Mouse (Mus musculus): ENCODE data around the gene Cacng2. TPM values are rescaled to one million over a fixed set of nuclear protein-coding genes. Genes with fewer than 3 reads are reported as not detected.

The Cacng2 gene
- total RNA-seq, 2 experiments from 2014 or later: 54.3 to 63.2 TPM

DNA sequence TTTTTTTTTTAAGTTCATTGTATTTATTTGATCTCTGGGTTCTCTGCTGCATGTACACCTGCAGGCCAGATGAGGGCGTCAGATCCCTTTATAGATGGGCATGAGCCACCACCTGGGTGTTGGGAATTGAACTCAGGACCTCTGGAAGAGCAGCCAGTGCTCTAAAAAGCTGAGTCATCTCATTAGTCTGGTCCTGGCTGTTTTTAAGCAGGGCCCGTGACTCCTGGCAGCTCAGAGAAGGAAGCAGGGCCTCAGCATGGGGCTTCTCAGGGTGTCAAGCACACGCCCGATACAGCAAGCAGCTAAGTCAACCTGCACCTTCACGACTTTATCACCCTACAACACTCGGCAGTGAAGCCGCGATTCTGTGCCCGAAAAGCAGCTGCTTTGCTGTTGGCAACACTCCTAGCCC lies 154.7 kb downstream of the Cacng2 start:
- intact Hi-C loops (cut with DNase I): no loop called here
- DNase-seq (ENCODE audit: low spot score in 2 of 2): no peak

GRCm38 (mm10) chr15:77962447-77962846 lies 157.4 kb downstream of the Cacng2 start:
- no peak for DNase-seq (ENCODE audit: low spot score in 2 of 2)
- intact Hi-C loops (cut with DNase I): no loop called here

DNA sequence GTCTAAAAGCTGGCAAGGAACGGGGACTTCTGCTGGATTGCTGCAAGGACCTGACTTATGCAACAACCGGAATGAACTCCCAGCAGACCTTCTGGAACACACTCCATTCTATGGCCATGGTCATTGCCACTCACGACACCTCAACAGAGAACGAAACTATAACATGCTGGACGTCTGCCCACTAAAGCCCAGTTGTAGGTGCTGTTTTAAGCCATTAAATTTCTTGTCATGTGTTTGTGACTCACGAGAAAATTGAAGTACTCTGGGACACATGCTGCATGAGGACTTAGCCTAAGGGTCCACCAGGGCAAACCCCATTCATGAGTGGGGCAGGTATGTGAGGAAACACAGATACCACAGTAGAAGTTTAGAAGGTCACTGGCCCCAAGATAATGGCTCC lies 159.1 kb downstream of the Cacng2 start:
- intact Hi-C loops (cut with DNase I): no loop called here
- DNase-seq (ENCODE audit: low spot score in 2 of 2): no peak

DNA sequence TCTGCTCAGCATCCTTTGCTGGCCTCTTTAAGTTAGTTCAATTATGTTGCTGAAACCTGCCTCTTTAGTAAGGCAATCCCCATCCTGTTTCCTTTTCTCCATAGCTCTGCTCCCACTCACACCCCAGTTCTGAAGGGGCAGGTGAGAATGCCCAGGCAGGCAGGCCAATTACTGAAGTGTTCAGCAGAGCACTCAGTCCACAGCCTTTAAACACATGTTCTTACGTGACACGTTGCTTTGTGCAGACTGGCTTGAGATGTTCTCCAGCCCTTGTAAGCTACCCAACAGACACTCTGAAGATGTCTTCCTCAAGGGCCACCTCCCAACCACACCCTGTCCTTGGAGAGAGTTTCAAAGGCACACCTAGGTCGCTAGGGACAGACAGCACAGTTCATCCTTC lies 161.8 kb downstream of the Cacng2 start:
- intact Hi-C loops (cut with DNase I): no loop called here
- DNase-seq (ENCODE audit: low spot score in 2 of 2): no peak

DNA sequence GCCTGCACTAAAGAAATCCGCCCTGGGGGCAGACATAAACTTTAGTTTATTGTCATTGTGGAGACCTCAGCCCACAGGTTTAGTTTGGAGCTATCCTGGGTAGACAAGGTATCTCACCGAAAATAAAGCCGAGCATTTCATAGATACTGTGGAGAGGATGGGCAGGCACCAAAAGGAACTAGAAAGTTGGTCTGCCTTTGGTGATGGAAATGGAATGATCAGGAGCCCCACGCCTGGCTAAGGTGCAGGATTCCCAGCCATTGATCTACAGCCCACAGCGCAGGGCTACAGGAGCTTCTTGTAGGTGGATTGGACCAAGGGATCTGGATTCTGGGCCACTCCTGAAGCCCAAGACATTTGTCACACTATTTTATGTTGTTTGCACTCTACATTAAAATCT lies 162.2 kb downstream of the Cacng2 start:
- DNase-seq (ENCODE audit: low spot score in 2 of 2): no peak
- intact Hi-C loops (cut with DNase I): loop anchor here (2.0 kb wide), 1 partner anchor 23 kb away; no protein-coding TSS in a partner anchor

DNA sequence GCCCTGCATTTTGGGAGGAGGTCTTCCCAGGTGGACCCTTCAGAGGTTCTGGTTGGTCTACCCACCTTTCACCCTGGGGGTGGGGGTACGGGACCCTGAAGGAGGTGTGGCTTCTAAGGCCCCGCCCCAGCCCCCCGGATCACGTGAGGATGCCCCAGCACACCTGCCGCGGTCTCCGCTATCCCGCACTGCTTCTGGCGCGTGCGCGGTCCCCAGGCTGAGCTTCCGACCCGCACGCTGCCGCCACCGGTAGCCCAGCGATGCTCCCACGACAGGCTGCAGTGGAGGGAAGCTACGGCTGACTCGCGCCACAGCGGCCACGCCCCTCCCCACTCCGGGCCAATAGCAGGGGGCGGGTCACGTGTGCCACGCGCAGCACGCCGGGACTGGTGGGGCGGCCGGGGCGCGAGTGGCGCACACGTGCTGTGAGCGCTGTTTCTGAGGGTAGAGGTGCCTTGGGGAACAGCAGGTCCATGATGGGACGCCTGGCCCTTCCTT lies 163.4 kb downstream of the Cacng2 start, which contains the start of gene Foxred2:
Gene Foxred2, minus strand, starts transcription at position 319 of the 498 bp plus-strand sequence.
- peak; percentile 85 to 89 for DNase-seq (ENCODE audit: low spot score in 2 of 2)
- intact Hi-C loops (cut with DNase I): loop anchor here (2.0 kb wide), 1 partner anchor 22 kb away; no protein-coding TSS in a partner anchor

DNA sequence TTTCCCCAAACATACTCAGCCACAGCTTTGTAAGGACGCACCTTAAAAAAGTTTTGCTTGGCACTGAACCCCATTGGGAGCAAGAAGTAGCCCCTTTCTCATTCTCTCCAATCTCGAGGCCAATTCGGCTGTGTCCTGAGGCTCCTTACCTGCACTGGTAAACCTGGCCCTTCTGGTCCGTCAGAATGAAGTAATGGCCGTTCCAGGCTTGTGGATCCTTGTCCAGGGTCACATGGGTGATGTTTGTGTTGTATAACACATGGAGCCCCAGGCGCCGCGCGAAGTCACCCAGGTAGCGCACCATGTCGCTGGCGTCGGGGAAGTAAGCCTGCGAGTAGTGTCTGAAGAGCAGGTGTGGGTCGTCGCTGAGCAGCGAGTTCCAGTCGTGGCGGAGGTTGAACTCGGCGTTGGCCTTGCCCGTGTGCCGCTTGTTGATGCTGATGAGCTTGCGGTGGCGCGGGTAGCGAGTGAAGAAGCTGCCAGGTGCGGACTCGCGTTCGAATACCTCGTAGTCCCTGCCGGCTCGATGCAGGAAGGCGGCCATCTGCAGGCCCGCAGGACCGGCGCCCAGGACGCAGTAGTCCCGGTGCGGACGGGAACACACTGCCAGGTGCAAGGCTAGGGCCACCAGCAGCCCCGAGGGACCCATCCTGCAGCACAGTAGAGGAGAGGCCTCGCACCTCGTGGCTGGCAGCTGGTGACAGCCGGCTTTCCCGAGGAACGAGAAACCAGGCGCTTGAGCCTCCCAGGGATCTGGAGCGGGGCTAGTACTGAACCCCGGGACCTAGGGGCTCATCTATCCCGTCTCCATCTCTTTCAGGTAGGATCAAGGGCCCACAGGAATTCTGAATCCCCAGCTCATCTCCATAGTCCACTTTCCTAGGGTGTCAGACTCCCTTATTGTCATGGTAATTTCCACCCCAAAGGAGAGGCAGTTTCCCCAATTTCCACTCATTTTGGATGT lies 164.1 kb downstream of the Cacng2 start:
- peak in 1 of 2 experiments; percentile 21 for DNase-seq (ENCODE audit: low spot score in 2 of 2)
- intact Hi-C loops (cut with DNase I): loop anchor here (2.0 kb wide), 1 partner anchor 21 kb away; no protein-coding TSS in a partner anchor

DNA sequence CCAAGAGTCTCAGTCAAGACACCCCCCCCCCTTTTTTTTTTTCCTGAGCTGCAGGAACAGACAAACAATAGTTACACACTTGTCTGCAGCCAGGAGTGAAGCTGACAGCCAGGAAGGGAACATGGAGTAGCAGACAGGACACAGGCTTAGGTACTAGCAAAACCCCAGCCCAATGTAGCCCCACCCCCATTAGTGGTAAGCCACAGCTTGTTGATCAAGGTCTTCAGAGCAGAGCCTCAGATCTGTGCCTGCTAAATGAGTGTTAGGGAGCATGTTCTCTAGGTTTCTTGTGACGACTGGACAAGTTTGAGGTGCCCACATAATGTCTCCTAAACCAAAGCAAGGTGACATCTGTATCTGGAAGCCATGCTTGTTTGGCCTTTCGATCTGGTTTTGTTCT lies 165.5 kb downstream of the Cacng2 start:
- intact Hi-C loops (cut with DNase I): no loop called here
- no peak for DNase-seq (ENCODE audit: low spot score in 2 of 2)

DNA sequence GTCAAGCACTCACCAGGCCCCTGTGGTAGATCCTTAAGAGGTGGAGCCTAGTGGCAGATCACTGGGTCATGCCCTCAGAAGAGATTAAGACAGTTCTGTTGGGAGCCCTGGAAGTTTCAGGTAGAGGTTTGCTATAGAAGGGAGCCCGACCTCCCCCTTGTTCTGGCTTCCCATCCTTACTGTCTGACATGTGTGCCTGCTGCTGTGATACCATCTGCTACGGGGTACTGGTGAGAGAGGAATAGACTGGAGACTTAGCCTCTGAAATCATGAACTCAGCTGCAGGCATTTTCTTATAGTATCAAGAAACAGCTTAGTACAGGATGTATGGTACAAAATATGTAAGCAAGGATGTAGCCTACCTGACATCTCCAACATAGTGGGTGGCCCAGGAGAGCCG lies 166.9 kb downstream of the Cacng2 start:
- no peak for DNase-seq (ENCODE audit: low spot score in 2 of 2)
- intact Hi-C loops (cut with DNase I): no loop called here

- intact Hi-C loops (cut with DNase I): no loop called here
- no peak for DNase-seq (ENCODE audit: low spot score in 2 of 2)
These were observed 170.8 kb downstream of the Cacng2 start for GRCm38 (mm10) chr15:77949061-77949460.

DNA sequence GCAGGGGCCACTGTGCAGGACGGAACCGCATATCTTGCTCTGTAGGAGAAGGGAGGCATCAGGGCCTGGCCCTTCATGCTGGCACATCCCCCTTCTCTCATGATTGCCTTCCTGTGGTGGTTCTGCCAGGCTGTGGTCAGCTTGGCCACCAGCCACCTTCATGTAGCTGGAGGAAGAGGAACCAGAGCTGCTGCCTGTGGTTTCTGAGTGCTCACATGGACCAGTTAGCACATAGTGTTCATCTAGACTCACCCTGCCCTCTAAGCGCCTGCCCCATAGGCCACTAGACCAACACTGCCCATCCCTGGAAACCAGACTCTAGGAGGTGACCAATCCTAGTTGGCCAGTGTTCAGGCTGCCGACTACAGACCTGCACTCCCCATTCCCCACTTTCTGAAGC lies 174.1 kb downstream of the Cacng2 start:
- no peak for DNase-seq (ENCODE audit: low spot score in 2 of 2)
- intact Hi-C loops (cut with DNase I): no loop called here

Other genes starting within 250 kb of the Cacng2 start
- gene Txn2, start 191.0 kb downstream of the Cacng2 start, total RNA-seq (2021): 100 to 1,000 TPM; 132 to 135 TPM
- 10 to 100 TPM; 11.8 to 12.0 TPM for gene Foxred2, start 163.3 kb downstream of the Cacng2 start, total RNA-seq (2021)
- 100 to 1,000 TPM in 1 of 2 experiments, 10 to 100 TPM in 1; 97.3 to 105 TPM for gene Eif3d, start 149.2 kb downstream of the Cacng2 start, total RNA-seq (2021)
- gene Ift27, start 54.1 kb upstream of the Cacng2 start, total RNA-seq (2021): 10 to 100 TPM; 33.7 to 36.5 TPM
- gene Pvalb, start 86.4 kb upstream of the Cacng2 start, total RNA-seq (2021): 10 to 100 TPM; 88.7 to 95.1 TPM
- 1 to 10 TPM in 1 of 2 experiments, under 1 TPM in 1; 0.89 to 1.7 TPM for gene Ncf4, start 124.8 kb upstream of the Cacng2 start, total RNA-seq (2021)
- under 1 TPM; 0.60 to 0.69 TPM for gene Csf2rb2, start 185.7 kb upstream of the Cacng2 start, total RNA-seq (2021)
- 1 to 10 TPM in 1 of 2 experiments, under 1 TPM in 1; 0.89 to 2.5 TPM for gene Csf2rb, start 205.7 kb upstream of the Cacng2 start, total RNA-seq (2021)

Data from left cerebral cortex, postnatal 25 days (tissue).